Mouse (Mus musculus): ENCODE measurements around the gene Col13a1. TPM values are rescaled to one million over a fixed set of nuclear protein-coding genes. Genes with fewer than 3 reads are reported as not detected.
A peak's percentile ranks its signal among the peaks of the same experiment; 100 is the strongest.

Col13a1 gene
- polyA plus RNA-seq, 1 experiment from 2014 or later: 3.2 TPM

DNA sequence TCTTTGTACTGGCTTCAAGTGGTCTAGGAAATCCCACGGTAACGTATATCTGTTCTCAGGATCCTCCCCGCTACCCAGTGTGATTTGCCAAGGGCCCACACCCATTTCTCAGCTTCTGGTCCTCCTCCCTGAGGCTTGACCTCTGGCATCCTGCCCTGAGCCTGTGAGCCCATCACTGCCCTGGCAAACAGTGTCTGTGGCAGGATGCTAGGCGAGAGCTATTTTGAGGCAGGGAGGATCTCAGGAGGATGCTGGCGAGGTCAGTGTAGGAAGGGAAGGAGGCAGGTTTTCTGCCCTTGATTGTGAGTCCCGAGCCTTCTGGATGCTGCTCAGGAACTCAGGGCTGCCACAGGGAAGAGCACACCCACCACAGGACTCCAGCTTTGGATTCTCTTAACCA lies 22.2 kb downstream of the Col13a1 start:
- Histone ChIP-seq H3K9me3 (no peaks in the 10 kb centered on the region), H3K4me1 (replicated peaks) (0 out of 2 replicates have a peak, but pooled peaks cover 4% of the 10 kb centered on the region), H3K27ac (replicated peaks) (no peak overlapping the region), H3K9ac (no peak overlapping the region), H3K36me3 (no peaks in the 10 kb centered on the region), H3K4me3 (no peak overlapping the region), H3K4me2 (no peak overlapping the region), H3K27me3 (no peaks in the 10 kb centered on the region)
- no peak for ATAC-seq (ENCODE audit: low read depth)
- 80% methylated on average over 6 of the region's 6 CpGs for WGBS

DNA sequence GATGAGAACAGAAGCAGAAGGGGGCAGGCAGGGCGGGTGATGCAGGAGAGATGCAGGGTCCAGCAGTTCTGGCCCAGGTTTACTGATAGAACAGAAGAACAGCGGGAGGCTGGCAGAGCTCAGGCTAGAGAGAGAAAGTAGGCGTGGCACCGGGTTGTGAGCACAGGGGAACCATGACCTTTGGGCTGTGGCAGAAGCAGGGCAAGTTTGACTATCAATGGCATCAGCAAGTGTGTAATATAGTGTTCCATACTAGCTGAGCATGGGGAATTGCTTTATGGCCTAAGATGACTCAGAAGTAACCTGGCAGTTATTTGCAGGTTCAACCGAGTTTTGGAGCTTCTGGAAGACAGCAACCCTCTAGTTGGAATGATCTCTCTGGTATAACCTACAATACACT lies 25.0 kb downstream of the Col13a1 start:
- no peaks in the 10 kb centered on the region for H3K9me3 ChIP-seq
- H3K4me1 ChIP-seq (replicated peaks): peaks cover 12% of the 10 kb centered on the region
- 57% methylated on average over 5 of the region's 5 CpGs for WGBS
- H3K27me3 ChIP-seq: no peaks in the 10 kb centered on the region
- no peak overlapping the region for H3K9ac ChIP-seq
- ATAC-seq (ENCODE audit: low read depth): no peak
- H3K4me2 ChIP-seq: no peak overlapping the region
- H3K27ac ChIP-seq (replicated peaks): no peak overlapping the region
- H3K4me3 ChIP-seq: no peak overlapping the region
- H3K36me3 ChIP-seq: no peaks in the 10 kb centered on the region

DNA sequence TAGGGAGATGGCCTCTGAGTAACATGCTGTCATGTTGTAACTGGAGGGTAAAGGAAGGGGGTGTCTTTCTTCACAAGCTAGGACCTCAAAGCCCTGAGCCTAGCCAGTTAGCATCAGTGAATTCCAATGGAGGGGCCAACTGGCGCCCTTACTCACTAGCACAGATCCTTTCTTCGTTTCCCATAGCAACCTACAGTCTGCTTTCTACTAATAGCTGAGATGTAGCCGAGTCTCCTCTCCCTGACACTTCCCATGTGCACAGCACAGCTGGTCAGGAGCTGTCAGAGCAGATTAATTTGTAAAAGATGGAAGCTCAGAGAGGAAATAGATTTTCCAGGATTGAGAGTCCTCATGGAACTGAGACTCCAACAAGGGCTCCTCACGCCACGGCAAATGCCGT lies 29.4 kb downstream of the Col13a1 start:
- ATAC-seq (ENCODE audit: low read depth): no peak
- no peak overlapping the region for H3K27ac ChIP-seq (replicated peaks)

DNA sequence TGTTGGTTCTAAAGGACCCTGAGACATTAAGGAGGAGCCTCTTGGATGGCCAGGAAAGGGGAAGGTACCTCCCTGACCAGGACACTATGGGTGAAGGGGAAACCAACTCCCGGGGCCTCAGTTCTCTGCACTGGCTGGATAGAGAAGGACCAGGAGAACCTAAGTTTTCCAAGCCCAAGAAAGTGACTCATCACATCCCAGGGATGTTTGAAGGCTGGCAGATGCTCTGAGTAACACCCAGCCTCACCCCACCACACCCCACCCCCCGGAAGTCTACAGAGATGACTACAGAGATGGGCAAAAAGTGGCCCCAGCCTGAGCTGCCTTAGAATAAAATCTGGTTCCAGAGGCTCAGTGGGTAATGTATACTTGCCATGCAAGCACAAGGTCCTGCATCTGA lies 34.5 kb downstream of the Col13a1 start:
- 82% methylated on average over 2 of the region's 2 CpGs for WGBS
- Histone ChIP-seq H3K36me3 (no peaks in the 10 kb centered on the region), H3K9ac (no peak overlapping the region)

More for the DNA sequence above, 29.4 kb downstream of the Col13a1 start:
- Histone ChIP-seq H3K4me2 (no peak overlapping the region), H3K4me1 (replicated peaks) (peaks cover 12% of the 10 kb centered on the region), H3K27me3 (no peaks in the 10 kb centered on the region), H3K9ac (no peak overlapping the region), H3K36me3 (no peaks in the 10 kb centered on the region), H3K4me3 (no peak overlapping the region), H3K9me3 (no peaks in the 10 kb centered on the region)
- 62% methylated on average over 6 of the region's 6 CpGs for WGBS

DNA sequence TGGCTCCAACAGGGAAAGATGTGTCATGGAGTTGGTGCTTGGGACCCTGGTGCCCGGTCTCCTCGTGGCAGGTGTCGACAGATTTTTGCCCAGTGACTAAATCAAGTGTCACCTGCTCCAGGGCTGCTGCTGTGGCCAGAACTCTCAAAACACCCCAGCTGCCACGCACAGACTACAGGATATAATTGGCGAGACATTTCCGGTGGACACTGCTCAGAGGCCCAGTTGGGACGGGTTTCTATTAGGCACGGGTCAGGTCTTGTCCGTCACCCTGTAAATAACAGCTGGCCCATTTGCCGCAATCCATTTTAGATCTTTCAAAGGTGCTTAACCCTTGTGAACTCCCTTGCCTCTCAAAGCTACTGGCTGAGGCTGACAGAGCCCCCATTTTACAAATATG lies 35.4 kb downstream of the Col13a1 start:
- Histone ChIP-seq H3K4me3 (no peak overlapping the region), H3K4me2 (no peak overlapping the region), H3K27ac (replicated peaks) (no peak overlapping the region), H3K4me1 (replicated peaks) (no peaks in the 10 kb centered on the region), H3K9me3 (no peaks in the 10 kb centered on the region), H3K36me3 (no peaks in the 10 kb centered on the region), H3K27me3 (peaks cover 7% of the 10 kb centered on the region; the same call in 1 of the 2 replicates), H3K9ac (no peak overlapping the region)
- ATAC-seq (ENCODE audit: low read depth): no peak
- 51% methylated on average over 10 of the region's 10 CpGs for WGBS

More for the DNA sequence above, 34.5 kb downstream of the Col13a1 start:
- Histone ChIP-seq H3K4me2 (no peak overlapping the region), H3K27ac (replicated peaks) (no peak overlapping the region), H3K4me3 (no peak overlapping the region), H3K27me3 (no peaks in the 10 kb centered on the region), H3K4me1 (replicated peaks) (peaks cover 2% of the 10 kb centered on the region; the same call in 1 of the 2 replicates), H3K9me3 (no peaks in the 10 kb centered on the region)
- no peak for ATAC-seq (ENCODE audit: low read depth)

DNA sequence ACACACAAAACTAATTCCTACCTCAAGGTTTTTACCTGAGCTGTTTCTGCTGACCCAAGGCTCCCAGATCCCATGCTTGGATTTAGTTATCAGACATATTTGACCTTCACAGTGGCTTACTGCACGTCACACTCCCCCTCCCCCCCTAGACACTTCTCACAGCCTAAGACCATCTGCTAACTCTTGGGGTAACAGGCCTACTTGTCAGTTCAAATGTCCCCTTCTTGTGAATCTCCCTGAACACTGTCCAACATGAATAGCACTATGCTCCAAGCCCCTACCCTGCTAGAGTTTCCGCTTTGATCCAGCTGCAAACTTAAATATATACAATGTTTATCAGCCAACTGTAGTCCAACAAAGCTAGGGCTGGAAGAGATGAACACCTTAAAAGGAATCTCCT lies 36.2 kb downstream of the Col13a1 start:
- Histone ChIP-seq H3K4me3 (no peak overlapping the region), H3K9ac (no peak overlapping the region), H3K36me3 (no peaks in the 10 kb centered on the region), H3K4me2 (no peak overlapping the region), H3K4me1 (replicated peaks) (no peaks in the 10 kb centered on the region), H3K9me3 (no peaks in the 10 kb centered on the region), H3K27ac (replicated peaks) (no peak overlapping the region), H3K27me3 (peaks cover 9% of the 10 kb centered on the region)
- WGBS: 69% methylated on average over 2 of the region's 2 CpGs
- ATAC-seq (ENCODE audit: low read depth): no peak

DNA sequence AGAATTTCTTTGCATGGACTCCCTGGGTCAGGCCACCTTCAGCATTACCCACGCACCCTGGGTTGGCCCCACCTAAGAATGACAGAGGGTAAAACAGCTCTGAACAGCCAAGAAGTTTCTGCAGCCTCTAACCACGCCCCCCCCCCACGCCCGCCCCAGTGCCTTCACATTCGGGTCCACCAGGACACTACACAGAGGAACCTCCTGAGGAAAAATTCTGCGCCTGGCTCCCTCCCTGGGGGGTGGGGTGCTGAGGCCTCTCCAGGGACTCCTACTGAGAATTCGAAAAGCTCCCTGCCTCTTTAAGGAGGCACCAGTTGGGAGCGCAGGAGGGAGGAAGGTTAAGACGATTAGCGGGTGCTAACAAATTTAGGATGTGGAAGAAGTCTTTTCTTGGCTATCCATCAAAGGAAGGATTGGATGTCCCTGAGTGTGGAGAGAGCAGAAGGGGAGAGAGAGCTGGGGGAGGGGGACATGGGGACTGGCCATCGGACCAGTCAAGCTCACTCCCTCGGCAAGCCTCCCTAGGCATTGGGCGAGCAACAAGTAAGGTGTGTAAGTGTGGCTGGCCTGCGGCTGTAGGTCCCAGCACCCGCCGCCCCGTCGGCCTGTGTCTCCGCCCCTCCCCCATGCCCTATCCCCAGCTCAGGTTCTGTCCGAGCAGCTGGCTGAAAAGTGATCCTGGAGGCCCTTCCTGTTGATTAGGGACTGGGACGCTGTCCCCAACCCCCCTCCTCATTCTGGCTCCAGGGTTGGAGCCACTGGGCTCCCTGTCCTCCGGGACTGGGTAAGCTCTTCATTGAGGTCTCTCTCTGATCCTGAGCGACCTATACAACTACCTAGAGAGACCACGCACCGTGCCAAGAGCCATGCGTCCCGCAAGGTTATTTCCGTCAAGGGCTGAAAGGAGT lies 42.4 kb downstream of the Col13a1 start:
- no peaks in the 10 kb centered on the region for H3K36me3 ChIP-seq
- 4% methylated on average over 28 of the region's 28 CpGs for WGBS

DNA sequence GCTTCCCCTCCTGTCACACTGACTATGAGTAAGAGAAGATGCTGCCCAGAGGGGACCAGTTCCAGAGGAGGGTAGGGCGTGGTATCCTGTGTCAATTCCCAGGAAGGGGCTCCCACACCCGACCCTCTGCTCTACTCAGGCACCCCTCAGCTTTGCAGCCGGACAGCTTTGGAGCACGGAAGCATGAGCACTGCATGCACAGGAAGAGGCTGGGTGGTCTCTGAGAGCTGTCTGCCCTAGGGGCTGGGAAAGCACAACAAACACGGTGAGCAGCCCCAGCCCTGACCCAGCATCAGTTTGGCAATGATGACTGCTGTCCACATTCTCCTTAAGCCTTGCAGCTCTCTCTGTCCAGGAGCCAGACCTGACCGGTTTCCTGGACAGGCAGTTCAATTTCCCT lies 47.2 kb downstream of the Col13a1 start:
- H3K27ac ChIP-seq (replicated peaks): no peak overlapping the region
- H3K4me1 ChIP-seq (replicated peaks): peaks cover 24% of the 10 kb centered on the region
- no peak overlapping the region for H3K4me2 ChIP-seq
- peaks cover 15% of the 10 kb centered on the region for H3K27me3 ChIP-seq
- no peak overlapping the region for H3K4me3 ChIP-seq
- no peak for ATAC-seq (ENCODE audit: low read depth)
- H3K36me3 ChIP-seq: no peaks in the 10 kb centered on the region
- H3K9ac ChIP-seq: no peak overlapping the region
- no peaks in the 10 kb centered on the region for H3K9me3 ChIP-seq
- WGBS: 67% methylated on average over 6 of the region's 6 CpGs

More for the DNA sequence above, 42.4 kb downstream of the Col13a1 start:
- Histone ChIP-seq H3K9ac (0 out of 2 replicates have a peak overlapping the region, but pooled peaks have one; percentile 3), H3K4me2 (peak overlapping the region; percentile 45), H3K27me3 (peaks cover 34% of the 10 kb centered on the region), H3K4me3 (0 out of 2 replicates have a peak overlapping the region, but pooled peaks have one; percentile 2), H3K9me3 (no peaks in the 10 kb centered on the region), H3K27ac (replicated peaks) (no peak overlapping the region), H3K4me1 (replicated peaks) (peaks cover 17% of the 10 kb centered on the region)
- no peak; the same call in 1 of the 2 replicates for ATAC-seq (ENCODE audit: low read depth)

DNA sequence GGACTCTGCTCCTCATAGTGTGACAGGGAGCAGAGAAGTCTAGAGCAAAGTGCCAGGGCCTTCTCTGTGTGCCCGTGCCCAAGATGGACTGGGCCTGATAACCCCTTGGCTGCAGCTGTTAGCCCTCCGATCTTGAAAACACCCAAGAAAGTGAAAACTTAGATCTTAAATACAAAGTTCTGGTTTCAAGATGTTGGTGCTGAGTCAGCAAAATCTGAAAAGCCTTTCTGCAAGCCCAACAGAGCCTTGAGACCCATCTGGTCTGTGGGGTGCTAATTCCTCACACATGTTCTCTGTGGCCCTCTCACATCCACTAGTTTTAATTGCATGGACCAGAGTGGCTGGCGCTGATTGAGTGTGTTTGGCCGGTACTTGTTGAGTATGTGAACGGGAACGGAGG lies 49.0 kb downstream of the Col13a1 start:
- Histone ChIP-seq H3K4me2 (no peak overlapping the region), H3K9ac (no peak overlapping the region), H3K27me3 (no peaks in the 10 kb centered on the region), H3K9me3 (no peaks in the 10 kb centered on the region), H3K27ac (replicated peaks) (no peak overlapping the region), H3K4me3 (no peak overlapping the region), H3K4me1 (replicated peaks) (peaks cover 15% of the 10 kb centered on the region), H3K36me3 (no peaks in the 10 kb centered on the region)
- WGBS: 72% methylated on average over 6 of the region's 6 CpGs
- ATAC-seq (ENCODE audit: low read depth): no peak

DNA sequence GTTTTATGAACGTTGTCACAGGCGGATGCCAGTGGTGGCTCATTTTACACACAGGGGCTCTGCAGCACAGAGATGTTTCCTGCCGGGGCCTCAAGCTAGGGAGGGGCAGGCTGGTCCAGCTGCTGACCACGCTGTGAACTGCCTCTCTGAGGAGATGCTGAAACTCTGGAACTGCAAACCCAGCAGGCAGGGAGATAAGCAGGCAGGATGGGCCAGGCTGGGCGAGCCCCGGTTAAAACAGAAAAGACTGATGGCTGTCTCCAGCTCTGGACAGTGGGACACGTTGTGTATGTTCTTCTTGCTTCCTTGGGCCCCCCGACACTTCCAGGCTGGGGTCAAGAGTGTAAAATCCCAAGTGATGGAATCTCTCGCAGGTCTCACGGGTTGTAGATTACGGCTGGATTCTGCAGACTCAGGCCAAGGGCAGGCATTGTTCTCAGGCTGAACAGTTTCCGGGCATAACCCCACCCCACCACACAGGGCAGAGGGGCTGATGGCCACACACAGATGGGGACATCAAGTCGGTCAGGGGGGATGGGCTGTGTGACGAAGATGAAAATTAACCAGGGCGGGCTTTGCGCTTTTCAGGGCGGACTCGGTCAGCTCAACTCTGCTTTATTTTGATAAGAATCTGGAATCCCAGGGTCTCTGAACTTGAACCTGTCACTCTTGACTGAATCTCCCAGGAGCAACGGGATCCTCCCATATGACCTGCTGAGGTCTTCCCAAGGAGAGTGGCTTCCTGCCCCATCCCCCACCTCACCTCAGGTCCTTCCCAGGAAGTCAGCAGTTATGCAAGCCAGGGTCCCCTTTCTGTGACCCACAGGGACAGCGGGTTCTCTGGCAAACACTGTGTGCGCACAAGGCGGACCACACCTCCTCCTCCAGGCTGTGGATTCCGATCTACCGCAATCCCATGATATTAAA lies 49.9 kb downstream of the Col13a1 start:
- WGBS: 8% methylated on average over 24 of the region's 24 CpGs
- peak; percentile 40; the same call in 1 of the 2 replicates for ATAC-seq (ENCODE audit: low read depth)

DNA sequence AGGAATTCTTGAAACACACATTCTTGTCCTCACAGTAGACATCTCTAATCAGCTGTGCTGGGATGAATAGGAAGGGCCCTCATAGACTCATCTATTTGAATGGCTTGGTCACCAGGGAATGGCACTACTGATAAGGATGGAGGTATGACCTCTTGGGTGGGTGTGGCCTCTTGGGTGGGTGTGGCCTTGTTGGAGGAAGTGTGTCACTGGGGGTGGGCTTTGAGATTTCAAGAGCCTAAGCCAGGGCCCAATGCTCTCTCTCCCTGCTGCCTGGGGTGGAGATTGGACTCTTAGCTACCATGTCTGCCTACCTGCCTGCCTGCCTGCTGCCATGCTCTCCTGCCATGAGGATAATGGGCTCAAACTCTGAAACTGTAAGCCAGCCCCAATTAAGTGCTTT lies 53.2 kb downstream of the Col13a1 start:
- Histone ChIP-seq H3K4me2 (no peak overlapping the region), H3K36me3 (no peaks in the 10 kb centered on the region), H3K4me3 (no peak overlapping the region), H3K27ac (replicated peaks) (no peak overlapping the region), H3K9me3 (no peaks in the 10 kb centered on the region), H3K9ac (no peak overlapping the region), H3K4me1 (replicated peaks) (peaks cover 22% of the 10 kb centered on the region), H3K27me3 (no peaks in the 10 kb centered on the region)
- ATAC-seq (ENCODE audit: low read depth): no peak

More for the DNA sequence above, 49.9 kb downstream of the Col13a1 start:
- Histone ChIP-seq H3K4me2 (peak overlapping the region; percentile 27; the same call in 1 of the 2 replicates), H3K9ac (peak overlapping the region; percentile 26; the same call in 1 of the 2 replicates), H3K36me3 (no peaks in the 10 kb centered on the region), H3K27me3 (no peaks in the 10 kb centered on the region), H3K4me1 (replicated peaks) (peaks cover 15% of the 10 kb centered on the region), H3K27ac (replicated peaks) (no peak overlapping the region), H3K4me3 (no peak overlapping the region), H3K9me3 (no peaks in the 10 kb centered on the region)
